Mouse (Mus musculus) spleen, postnatal 36 days (tissue): ENCODE measurements around the gene Nphp3.
A peak's percentile ranks its signal among the peaks of the same experiment; 100 is the strongest.

Experiments used
- DNase-seq, 2 experiments: peaks; one replicate each; pipeline ENCODE4 v3.0.0; 2022; ENCODE audit warnings: low spot score in 2 of 2, mixed read lengths in 1 of 2

The Nphp3 gene

GRCm38 (mm10) chr9:104001921-104002859 lies at the start of gene Nphp3:
Gene Nphp3, plus strand, starts transcription at chr9:104002544.
- peak; percentile 99 to 100 for DNase-seq

- no peak for DNase-seq
Measured at GRCm38 (mm10) chr9:103958722-103959121, 43.6 kb upstream of the Nphp3 start.

GRCm38 (mm10) chr9:103959989-103960388 lies 42.4 kb upstream of the Nphp3 start:
- DNase-seq: no peak

GRCm38 (mm10) chr9:103996496-103996895 lies 5.8 kb upstream of the Nphp3 start:
- peak; percentile 23 to 61 for DNase-seq

GRCm38 (mm10) chr9:104000601-104001000 lies 1.7 kb upstream of the Nphp3 start:
- DNase-seq: no peak

GRCm38 (mm10) chr9:104002913-104003330 lies 578 bp downstream of the Nphp3 start:
- peak; percentile 58 to 67 for DNase-seq

GRCm38 (mm10) chr9:104014526-104014925 lies 12.2 kb downstream of the Nphp3 start:
- DNase-seq: no peak

- DNase-seq: no peak
Measured at GRCm38 (mm10) chr9:104021026-104021425, 18.7 kb downstream of the Nphp3 start.

GRCm38 (mm10) chr9:104027186-104027585 lies 24.8 kb downstream of the Nphp3 start:
- DNase-seq: no peak

GRCm38 (mm10) chr9:104029861-104030260 lies 27.5 kb downstream of the Nphp3 start:
- DNase-seq: no peak

GRCm38 (mm10) chr9:104034231-104034630 lies 31.9 kb downstream of the Nphp3 start:
- DNase-seq: no peak

GRCm38 (mm10) chr9:104034718-104035117 lies 32.4 kb downstream of the Nphp3 start:
- no peak for DNase-seq

GRCm38 (mm10) chr9:104035261-104036015 lies 33.1 kb downstream of the Nphp3 start:
- peak; percentile 40 to 59 for DNase-seq

- DNase-seq: no peak
Measured at GRCm38 (mm10) chr9:104038266-104038665, 35.9 kb downstream of the Nphp3 start.

GRCm38 (mm10) chr9:104039031-104039695 lies 36.8 kb downstream of the Nphp3 start:
- DNase-seq: no peak

- no peak for DNase-seq
Measured at GRCm38 (mm10) chr9:104039742-104040141, 37.4 kb downstream of the Nphp3 start.

- no peak for DNase-seq
Measured at GRCm38 (mm10) chr9:104040362-104040761, 38.0 kb downstream of the Nphp3 start, which contains the start of gene Gm28305. Gene Gm28305, plus strand, starts transcription at chr9:104040662.

- no peak for DNase-seq
Measured at GRCm38 (mm10) chr9:104043676-104044075, 41.3 kb downstream of the Nphp3 start.

- DNase-seq: no peak
Measured at GRCm38 (mm10) chr9:104051028-104051427, 48.7 kb downstream of the Nphp3 start.

- DNase-seq: peak; percentile 56 to 66
Measured at GRCm38 (mm10) chr9:104062430-104063243, 60.3 kb downstream of the Nphp3 start, which contains the start of gene Uba5. Gene Uba5, minus strand, starts transcription at chr9:104063134.
